Mouse (Mus musculus) ES-Bruce4 (cell line): ENCODE measurements around the gene Hdgfl3. TPM values are rescaled to one million over a fixed set of nuclear protein-coding genes. Genes with fewer than 3 reads are reported as not detected.

Source experiments
- H3K27ac ChIP-seq: 2 replicates; pipeline ENCODE4 v1.5.1; 2012; ENCODE audit warnings: low read length, inconsistent platforms; ENCODE audit not compliant: insufficient read depth
- H3K27me3 ChIP-seq: 2 replicates; pipeline ENCODE4 v1.6.1; 2012; ENCODE audit warnings: mild to moderate bottlenecking, low read length, inconsistent platforms; ENCODE audit not compliant: control insufficient read depth, poor library complexity, insufficient read depth, severe bottlenecking
- H3K36me3 ChIP-seq: 2 replicates; pipeline ENCODE4 v1.6.1; 2012; ENCODE audit warnings: inconsistent platforms, mild to moderate bottlenecking, low read length, moderate library complexity; ENCODE audit not compliant: control insufficient read depth, poor library complexity, insufficient read depth, severe bottlenecking
- H3K4me1 ChIP-seq: one replicate; pipeline ENCODE4 v1.8.1; 2011; ENCODE audit warnings: low read length; ENCODE audit not compliant: control insufficient read depth, insufficient read depth
- H3K4me3 ChIP-seq: 2 replicates; pipeline ENCODE4 v1.5.1; 2011; ENCODE audit warnings: low read depth, mild to moderate bottlenecking, low read length
- H3K9ac ChIP-seq: 2 replicates; pipeline ENCODE4 v1.6.1; 2012; ENCODE audit warnings: low read depth, mild to moderate bottlenecking, inconsistent platforms; ENCODE audit not compliant: poor library complexity, severe bottlenecking
- H3K9me3 ChIP-seq: replicated peaks from 2 replicates; pipeline ENCODE4 v1.6.1; 2012; ENCODE audit warnings: mild to moderate bottlenecking, low read length, inconsistent platforms; ENCODE audit not compliant: control insufficient read depth, poor library complexity, insufficient read depth, severe bottlenecking
- CTCF ChIP-seq: IDR thresholded peaks from one replicate; pipeline ENCODE4 v1.8.1; 2011; ENCODE audit warnings: low read depth, low read length
- EP300 ChIP-seq: IDR thresholded peaks from 2 replicates; pipeline ENCODE4 v1.6.1; 2011; ENCODE audit warnings: low read depth, low read length; ENCODE audit not compliant: insufficient read depth
- POLR2A ChIP-seq: IDR thresholded peaks from one replicate; pipeline ENCODE4 v1.8.1; 2011; ENCODE audit warnings: low read length; ENCODE audit not compliant: insufficient read depth
- polyA plus RNA-seq: library from polyadenylated mRNA; stranded (reverse); fragments of >200 nt; gene quantifications from 2 replicates; pipeline ENCODE4 v1.2.4, GENCODE M21; 2011; ENCODE audit warnings: low read depth; ENCODE audit not compliant: missing spikeins, insufficient read depth, insufficient read length

Gene Hdgfl3
- polyA plus RNA-seq, 1 experiment = 8.3 TPM

DNA sequence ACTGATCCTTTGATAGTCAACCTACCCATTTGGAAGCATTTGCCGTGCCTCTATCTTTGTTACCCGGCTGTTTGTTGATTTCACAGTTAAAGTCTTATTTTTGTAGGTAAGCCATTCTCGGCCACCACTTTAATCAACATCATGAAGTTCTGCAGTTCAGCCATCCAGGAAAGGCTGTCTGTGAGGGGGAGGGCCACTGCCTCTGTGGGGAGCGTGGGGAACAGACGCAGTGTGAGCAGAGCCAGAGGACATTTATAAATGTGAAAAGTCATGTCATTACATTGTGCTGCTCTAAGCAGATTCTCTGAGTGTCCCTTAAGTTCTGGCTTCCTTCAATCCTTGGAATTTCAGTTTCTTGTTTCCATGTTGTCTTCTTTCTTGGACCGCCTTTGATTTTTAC is 84.1 kb downstream of the Hdgfl3 start:
- H3K27ac ChIP-seq = no peak overlapping the region
- H3K4me3 ChIP-seq = no peak overlapping the region
- TF ChIP-seq EP300 (no peak), POLR2A (no peak), CTCF (no peak)
- no peaks in the 10 kb centered on the region for H3K27me3 ChIP-seq
- H3K36me3 ChIP-seq = no peaks in the 10 kb centered on the region
- H3K9me3 ChIP-seq = no peaks in the 10 kb centered on the region
- H3K9ac ChIP-seq = no peak overlapping the region
- no peaks in the 10 kb centered on the region for H3K4me1 ChIP-seq

DNA sequence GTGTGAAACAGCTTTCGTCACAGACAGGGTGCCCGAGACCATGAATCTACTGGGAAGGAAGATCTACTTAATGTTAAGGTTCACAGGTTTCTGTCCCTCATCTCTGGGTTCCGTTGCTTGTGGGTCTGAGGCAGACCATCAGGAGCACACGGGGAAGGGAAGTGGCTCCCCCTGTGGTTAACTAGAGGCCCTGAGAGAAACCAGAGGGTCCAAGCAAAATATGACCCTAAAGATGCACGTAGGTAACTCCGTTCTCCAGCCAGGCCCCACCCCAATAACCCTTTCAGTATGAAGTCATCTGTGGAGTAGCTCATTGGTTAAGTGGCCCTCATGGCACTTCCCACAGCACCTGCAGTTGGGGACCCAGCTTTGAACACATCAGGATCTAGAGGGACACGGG is 84.6 kb downstream of the Hdgfl3 start:
- Histone ChIP-seq H3K4me1 (no peaks in the 10 kb centered on the region), H3K36me3 (no peaks in the 10 kb centered on the region), H3K9me3 (no peaks in the 10 kb centered on the region), H3K27me3 (no peaks in the 10 kb centered on the region), H3K9ac (no peak overlapping the region), H3K27ac (no peak overlapping the region), H3K4me3 (no peak overlapping the region)
- TF ChIP-seq POLR2A (no peak), EP300 (no peak), CTCF (no peak)

DNA sequence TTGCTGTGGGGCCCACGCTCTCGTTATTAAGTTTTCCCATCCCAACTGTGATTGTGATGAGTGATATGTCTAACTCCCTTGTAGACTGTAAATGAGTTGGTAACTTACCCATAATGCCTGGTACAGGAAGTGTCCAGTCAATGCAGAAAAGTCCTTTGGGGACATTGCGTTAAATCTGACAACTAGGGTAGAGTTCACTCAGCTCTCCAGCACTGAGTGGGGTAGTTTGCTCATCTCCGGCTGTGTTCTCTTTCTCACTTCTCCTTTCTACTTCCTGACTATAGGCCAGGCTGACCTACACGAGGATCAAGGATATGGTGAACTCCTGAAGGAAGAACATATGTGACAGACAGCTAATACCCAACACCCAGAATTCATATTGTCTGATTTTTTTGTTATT is 85.1 kb downstream of the Hdgfl3 start:
- no peaks in the 10 kb centered on the region for H3K36me3 ChIP-seq
- no peaks in the 10 kb centered on the region for H3K4me1 ChIP-seq
- H3K27ac ChIP-seq = no peak overlapping the region
- no peaks in the 10 kb centered on the region for H3K27me3 ChIP-seq
- H3K4me3 ChIP-seq = no peak overlapping the region
- no peak overlapping the region for H3K9ac ChIP-seq
- no peaks in the 10 kb centered on the region for H3K9me3 ChIP-seq
- TF ChIP-seq CTCF (no peak), POLR2A (no peak), EP300 (no peak)

DNA sequence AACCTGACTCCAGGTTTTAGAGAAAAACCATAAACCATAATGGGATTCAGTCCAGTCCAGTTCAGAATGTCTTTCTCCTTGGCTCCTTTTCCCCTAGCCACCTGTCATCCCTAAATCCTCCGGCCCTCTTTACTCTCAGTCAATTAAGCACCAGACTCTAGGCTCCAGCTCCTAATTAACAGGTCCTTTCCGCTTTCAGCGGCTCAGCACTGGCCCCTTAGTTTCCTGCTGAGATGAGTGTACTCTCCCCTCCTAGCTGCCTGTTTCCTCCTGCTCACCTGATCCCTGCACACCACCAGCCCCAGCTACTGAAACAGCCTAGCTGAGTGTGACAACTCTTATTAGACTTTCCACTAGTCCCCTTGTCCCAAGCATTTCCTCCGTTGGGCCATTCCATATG is 86.5 kb downstream of the Hdgfl3 start:
- no peaks in the 10 kb centered on the region for H3K36me3 ChIP-seq
- H3K27ac ChIP-seq = no peak overlapping the region
- no peaks in the 10 kb centered on the region for H3K9me3 ChIP-seq
- TF ChIP-seq POLR2A = no peak
- no peak for TF ChIP-seq CTCF
- TF ChIP-seq EP300 = no peak
- H3K27me3 ChIP-seq = no peaks in the 10 kb centered on the region
- H3K4me3 ChIP-seq = no peak overlapping the region
- no peaks in the 10 kb centered on the region for H3K4me1 ChIP-seq
- H3K9ac ChIP-seq = no peak overlapping the region

DNA sequence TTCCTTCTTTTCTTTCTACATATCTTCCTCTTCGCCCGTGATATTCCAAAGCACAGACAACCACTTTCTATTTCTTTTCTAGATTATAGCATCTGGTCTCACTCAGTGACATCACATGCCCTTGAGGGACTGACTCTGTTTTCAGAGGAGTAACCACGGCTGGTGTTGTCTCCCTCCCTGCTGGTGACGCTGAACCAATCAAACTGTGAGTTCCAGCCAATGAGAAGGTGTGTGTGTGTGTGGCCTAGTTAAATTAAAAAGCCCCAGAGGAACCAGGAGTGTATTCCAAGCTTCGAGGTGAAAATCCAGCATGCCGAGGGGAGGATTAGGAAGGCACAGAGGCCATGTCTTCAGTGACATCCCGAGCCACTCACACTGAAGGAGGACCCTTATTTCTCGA is 87.3 kb downstream of the Hdgfl3 start:
- H3K36me3 ChIP-seq = no peaks in the 10 kb centered on the region
- H3K4me3 ChIP-seq = no peak overlapping the region
- H3K9ac ChIP-seq = no peak overlapping the region
- no peaks in the 10 kb centered on the region for H3K27me3 ChIP-seq
- no peaks in the 10 kb centered on the region for H3K9me3 ChIP-seq
- no peak overlapping the region for H3K27ac ChIP-seq
- H3K4me1 ChIP-seq = no peaks in the 10 kb centered on the region
- TF ChIP-seq CTCF = no peak
- no peak for TF ChIP-seq EP300
- no peak for TF ChIP-seq POLR2A

DNA sequence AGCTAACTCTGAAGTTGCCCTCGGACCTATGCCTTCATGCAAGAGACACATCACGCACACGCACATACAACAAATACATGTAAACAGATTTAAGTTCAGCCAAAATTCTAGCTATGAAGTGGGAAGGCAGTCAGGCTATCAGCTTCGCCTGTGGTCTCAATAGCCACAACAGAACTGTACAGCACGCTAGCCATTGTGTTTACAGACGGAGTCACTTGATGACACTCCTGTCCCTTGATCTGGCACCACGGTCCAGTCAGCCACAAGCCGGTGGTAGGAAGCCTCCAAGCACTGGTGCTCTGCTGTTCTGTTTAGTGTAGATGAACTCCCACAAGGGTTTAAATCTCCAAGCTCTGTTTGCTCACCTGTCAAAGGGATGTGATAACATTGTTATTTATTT is 88.3 kb downstream of the Hdgfl3 start:
- H3K9me3 ChIP-seq = no peaks in the 10 kb centered on the region
- TF ChIP-seq POLR2A (no peak), EP300 (no peak), CTCF (no peak)
- H3K36me3 ChIP-seq = no peaks in the 10 kb centered on the region
- H3K9ac ChIP-seq = no peak overlapping the region
- H3K27ac ChIP-seq = no peak overlapping the region
- no peaks in the 10 kb centered on the region for H3K27me3 ChIP-seq
- no peak overlapping the region for H3K4me3 ChIP-seq
- no peaks in the 10 kb centered on the region for H3K4me1 ChIP-seq
